Mouse (Mus musculus): Measurements from ENCODE around the gene Ldlrad3. TPM values are rescaled to one million over a fixed set of nuclear protein-coding genes. Genes with fewer than 3 reads are reported as not detected.
A peak's percentile ranks its signal among the peaks of the same experiment; 100 is the strongest.

Gene Ldlrad3
- polyA plus RNA-seq, 1 experiment from 2014 or later: 14.6 TPM

DNA sequence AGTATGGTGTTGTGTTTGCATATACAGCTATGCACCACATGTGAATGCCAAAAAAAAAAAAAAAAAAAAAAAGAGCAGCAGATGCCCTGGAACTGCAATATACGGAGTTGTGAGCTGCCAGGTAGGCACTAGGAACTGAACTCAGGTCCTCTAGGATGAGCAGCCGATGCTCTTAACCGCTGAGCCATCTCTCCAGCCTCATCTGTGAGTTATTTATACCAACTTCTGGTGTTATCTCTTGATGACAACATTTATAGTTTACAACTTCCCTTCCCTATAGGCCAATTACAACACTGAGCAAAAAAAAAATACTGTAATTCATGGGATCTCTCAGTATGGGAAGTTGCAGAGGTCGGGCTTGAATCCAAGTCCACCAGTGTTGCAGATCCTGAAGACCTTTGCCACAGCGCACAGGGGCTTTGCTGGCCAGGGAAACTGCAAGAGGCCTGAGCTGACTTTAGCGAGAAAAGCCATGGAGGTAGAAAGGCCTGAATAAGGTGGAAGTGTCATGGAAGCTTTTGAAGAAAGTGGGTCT is 204.2 kb downstream of the Ldlrad3 start:
- DNase-seq (ENCODE audit: low spot score) (no peak), ATAC-seq (no peak)
- H3K27ac ChIP-seq (ENCODE audit: low read length): no peak overlapping the region
- H3K9ac ChIP-seq (replicated peaks; ENCODE audit: low read depth): no peak overlapping the region
- WGBS: 51% methylated on average over 6 of the region's 6 CpGs
- H3K9me3 ChIP-seq (ENCODE audit: low read length): no peaks in the 10 kb centered on the region
- no peak overlapping the region for H3K4me2 ChIP-seq (replicated peaks; ENCODE audit: low read depth, low read length)
- no peak for TF ChIP-seq EP300 (IDR thresholded peaks at IDR 0.05)
- TF ChIP-seq CTCF (IDR thresholded peaks at IDR 0.05): no peak
- H3K36me3 ChIP-seq (ENCODE audit: insufficient read depth, low read length): no peaks in the 10 kb centered on the region
- peaks cover 7% of the 10 kb centered on the region; the same call in 1 of the 2 replicates for H3K4me1 ChIP-seq (ENCODE audit: insufficient read depth, low read depth, low read length)
- no peak overlapping the region for H3K4me3 ChIP-seq (ENCODE audit: low read depth, low read length)
- H3K27me3 ChIP-seq (replicated peaks; ENCODE audit: insufficient read depth, low read length): no peaks in the 10 kb centered on the region

DNA sequence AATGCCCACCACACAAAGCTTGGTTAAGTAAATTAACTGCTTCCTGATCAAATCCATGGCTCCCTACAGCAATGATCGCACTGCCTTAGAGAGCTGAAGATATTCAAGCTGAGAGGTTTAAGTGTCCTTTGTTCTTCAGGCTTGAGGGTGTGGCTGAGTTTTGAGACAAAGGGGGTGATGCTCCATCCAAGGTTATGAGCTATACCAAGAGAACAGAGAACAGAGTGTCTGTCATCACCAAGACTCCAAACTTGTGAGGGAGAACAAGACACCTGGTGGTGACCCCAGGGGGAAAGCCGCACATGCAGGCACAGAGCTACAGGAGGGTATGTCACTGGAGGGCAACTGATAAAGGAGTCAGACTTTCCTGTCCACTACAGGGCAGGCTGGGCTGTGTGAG is 205.0 kb downstream of the Ldlrad3 start:
- no peak for ATAC-seq
- TF ChIP-seq EP300 (IDR thresholded peaks at IDR 0.05): no peak
- TF ChIP-seq CTCF (IDR thresholded peaks at IDR 0.05): no peak

DNA sequence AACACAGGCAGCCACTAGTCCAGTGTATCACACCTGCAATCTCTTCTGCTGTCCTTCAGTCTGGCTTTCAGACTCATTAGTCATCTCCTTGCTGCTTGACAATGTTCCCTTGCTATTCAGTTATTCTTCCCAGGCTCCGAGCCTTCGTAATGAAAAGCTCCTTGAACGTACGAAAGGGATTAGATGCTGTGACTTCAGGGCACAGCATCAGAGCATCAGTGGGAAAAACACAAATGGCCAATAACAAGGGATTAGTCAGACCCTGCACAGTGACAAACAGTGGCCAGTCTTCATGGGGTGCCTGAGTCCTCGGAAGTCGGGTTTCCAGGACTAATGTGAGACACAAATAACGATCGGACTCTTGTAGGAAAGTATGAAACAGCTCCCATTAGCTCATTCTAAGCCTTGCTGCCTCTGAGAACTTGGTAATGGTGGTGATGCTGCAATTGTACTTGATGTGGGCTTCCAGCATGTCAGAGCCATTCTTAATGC is 205.7 kb downstream of the Ldlrad3 start:
- Histone ChIP-seq H3K9ac (replicated peaks; ENCODE audit: low read depth) (no peak overlapping the region), H3K4me3 (ENCODE audit: low read depth, low read length) (no peak overlapping the region), H3K9me3 (ENCODE audit: low read length) (no peaks in the 10 kb centered on the region), H3K27ac (ENCODE audit: low read length) (no peak overlapping the region), H3K4me2 (replicated peaks; ENCODE audit: low read depth, low read length) (no peak overlapping the region), H3K27me3 (replicated peaks; ENCODE audit: insufficient read depth, low read length) (no peaks in the 10 kb centered on the region), H3K36me3 (ENCODE audit: insufficient read depth, low read length) (no peaks in the 10 kb centered on the region), H3K4me1 (ENCODE audit: insufficient read depth, low read depth, low read length) (peaks cover 7% of the 10 kb centered on the region; the same call in 1 of the 2 replicates)
- TF ChIP-seq EP300 (IDR thresholded peaks at IDR 0.05) (no peak), CTCF (IDR thresholded peaks at IDR 0.05) (no peak)
- no peak for DNase-seq (ENCODE audit: low spot score)
- 93% methylated on average over 8 of the region's 8 CpGs for whole genome bisulfite sequencing
- ATAC-seq: no peak

More for the DNA sequence above, 205.0 kb downstream of the Ldlrad3 start:
- DNase-seq (ENCODE audit: low spot score): no peak
- Histone ChIP-seq H3K9ac (replicated peaks; ENCODE audit: low read depth) (no peak overlapping the region), H3K9me3 (ENCODE audit: low read length) (no peaks in the 10 kb centered on the region), H3K36me3 (ENCODE audit: insufficient read depth, low read length) (no peaks in the 10 kb centered on the region), H3K27me3 (replicated peaks; ENCODE audit: insufficient read depth, low read length) (no peaks in the 10 kb centered on the region), H3K4me2 (replicated peaks; ENCODE audit: low read depth, low read length) (no peak overlapping the region), H3K4me3 (ENCODE audit: low read depth, low read length) (no peak overlapping the region), H3K27ac (ENCODE audit: low read length) (no peak overlapping the region), H3K4me1 (ENCODE audit: insufficient read depth, low read depth, low read length) (peaks cover 7% of the 10 kb centered on the region; the same call in 1 of the 2 replicates)
- WGBS: 82% methylated on average over 2 of the region's 2 CpGs

DNA sequence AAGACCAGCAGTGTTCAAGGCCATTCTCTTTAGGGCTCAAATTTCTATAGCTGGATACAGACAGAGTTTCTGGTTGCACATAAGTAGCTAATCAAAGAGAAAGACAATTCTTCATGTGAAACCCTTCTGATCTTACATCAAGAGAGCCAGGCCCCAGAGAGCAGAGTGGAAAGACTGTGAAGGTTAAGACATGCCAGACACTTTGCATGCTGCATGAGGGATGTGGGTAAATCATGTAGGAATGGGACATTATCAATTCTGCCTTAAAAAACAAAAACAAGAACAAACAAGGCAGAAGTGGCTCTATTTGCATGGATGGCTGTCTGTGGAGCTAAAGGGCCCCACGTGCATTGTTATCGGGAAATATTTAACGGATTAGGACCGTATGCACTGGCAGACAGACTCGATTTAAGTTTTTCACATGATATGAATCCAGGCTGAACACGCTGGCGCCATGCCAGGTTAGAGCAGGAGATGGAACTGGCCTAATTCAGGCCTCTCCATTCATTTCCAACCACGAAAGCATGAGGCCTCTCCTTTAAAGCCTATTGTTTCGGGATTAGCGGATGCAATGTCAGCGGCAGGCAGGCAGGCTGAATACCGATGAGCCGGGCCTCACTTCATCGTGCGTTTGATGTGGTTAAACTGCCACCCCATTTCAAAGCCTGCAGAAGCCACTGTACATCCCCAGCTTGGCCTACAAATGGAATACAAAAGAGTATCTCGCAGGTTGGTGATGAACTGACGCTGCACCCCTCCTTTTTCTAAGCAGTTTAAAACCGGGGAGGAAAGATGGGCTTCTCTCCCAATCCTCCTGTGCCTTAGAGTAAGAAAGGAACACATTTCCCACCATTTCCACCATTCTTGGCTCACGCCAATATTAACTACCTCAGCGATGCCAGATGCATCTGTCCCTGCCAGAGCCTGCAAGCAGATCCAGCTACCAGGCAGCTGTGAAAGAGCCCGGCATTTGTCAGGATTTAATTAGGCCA is 207.4 kb downstream of the Ldlrad3 start:
- no peak overlapping the region for H3K4me2 ChIP-seq (replicated peaks; ENCODE audit: low read depth, low read length)
- H3K27ac ChIP-seq (ENCODE audit: low read length): no peak overlapping the region
- H3K9me3 ChIP-seq (ENCODE audit: low read length): no peaks in the 10 kb centered on the region
- no peaks in the 10 kb centered on the region for H3K36me3 ChIP-seq (ENCODE audit: insufficient read depth, low read length)
- ATAC-seq (no peak), DNase-seq (ENCODE audit: low spot score) (no peak)
- 43% methylated on average over 21 of the region's 21 CpGs for WGBS
- TF ChIP-seq EP300 (IDR thresholded peaks at IDR 0.05) (no peak), CTCF (IDR thresholded peaks at IDR 0.05) (no peak)
- H3K4me1 ChIP-seq (ENCODE audit: insufficient read depth, low read depth, low read length): peaks cover 7% of the 10 kb centered on the region; the same call in 1 of the 2 replicates
- no peak overlapping the region for H3K4me3 ChIP-seq (ENCODE audit: low read depth, low read length)
- H3K9ac ChIP-seq (replicated peaks; ENCODE audit: low read depth): no peak overlapping the region
- no peaks in the 10 kb centered on the region for H3K27me3 ChIP-seq (replicated peaks; ENCODE audit: insufficient read depth, low read length)

DNA sequence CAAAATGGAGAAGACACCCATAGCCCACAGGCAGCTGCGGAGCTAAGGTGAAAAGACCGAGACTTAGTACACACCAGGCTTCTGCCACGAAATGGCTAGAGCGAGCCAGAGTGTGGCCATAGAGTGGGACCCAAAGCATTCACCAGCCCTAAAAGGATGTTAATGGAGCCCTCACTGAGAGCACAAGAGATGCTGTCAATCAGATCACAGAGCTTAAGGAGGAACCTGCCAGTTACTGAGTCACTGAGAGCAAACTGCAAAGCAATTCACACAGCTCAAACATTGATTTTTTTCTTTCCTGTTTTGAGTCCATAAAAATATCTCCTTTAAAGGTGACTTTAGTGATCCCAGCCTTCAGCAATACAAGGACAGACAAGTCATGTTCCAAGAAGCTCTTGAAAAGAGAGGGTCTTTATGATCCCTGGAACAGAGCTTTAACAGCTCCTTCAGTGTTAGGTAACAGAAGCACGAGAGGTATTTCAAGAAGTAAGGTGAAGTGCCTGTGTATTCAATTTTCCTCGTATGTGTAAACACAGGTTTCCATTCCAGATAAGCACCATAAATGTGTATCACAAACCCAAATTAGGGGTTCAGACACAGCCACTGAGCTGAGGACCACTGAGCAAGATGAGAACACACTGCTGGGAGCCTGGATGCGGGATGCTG is 209.7 kb downstream of the Ldlrad3 start:
- H3K27ac ChIP-seq (ENCODE audit: low read length): no peak overlapping the region
- no peak overlapping the region for H3K4me2 ChIP-seq (replicated peaks; ENCODE audit: low read depth, low read length)
- peak; percentile 71 for ATAC-seq
- H3K4me3 ChIP-seq (ENCODE audit: low read depth, low read length): no peak overlapping the region
- TF ChIP-seq EP300 (IDR thresholded peaks at IDR 0.05) (peak; percentile 92), CTCF (IDR thresholded peaks at IDR 0.05) (no peak)
- no peak overlapping the region for H3K9ac ChIP-seq (replicated peaks; ENCODE audit: low read depth)
- peak; percentile 54 for DNase-seq (ENCODE audit: low spot score)
- H3K36me3 ChIP-seq (ENCODE audit: insufficient read depth, low read length): no peaks in the 10 kb centered on the region
- H3K4me1 ChIP-seq (ENCODE audit: insufficient read depth, low read depth, low read length): peaks cover 7% of the 10 kb centered on the region; the same call in 1 of the 2 replicates
- no peaks in the 10 kb centered on the region for H3K9me3 ChIP-seq (ENCODE audit: low read length)
- no peaks in the 10 kb centered on the region for H3K27me3 ChIP-seq (replicated peaks; ENCODE audit: insufficient read depth, low read length)
- WGBS: 61% methylated on average over 7 of the region's 7 CpGs

DNA sequence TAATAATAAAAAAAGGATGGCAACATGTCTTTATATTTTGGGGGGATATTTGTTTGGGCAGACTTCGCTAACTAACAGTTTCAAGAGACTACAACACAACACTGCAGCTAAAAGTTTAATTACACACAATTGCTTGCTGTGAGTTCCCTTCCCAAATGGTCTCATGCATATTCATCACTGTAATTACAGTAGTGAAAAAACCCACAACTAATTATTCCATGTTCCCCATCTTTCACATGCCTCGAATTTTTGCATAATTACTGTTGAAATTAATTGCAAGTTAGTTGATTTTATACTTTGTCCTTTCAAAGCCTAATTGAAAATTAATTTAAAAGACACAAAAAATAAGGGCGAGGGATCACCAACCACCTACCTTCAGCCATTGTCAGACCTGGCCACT is 212.4 kb downstream of the Ldlrad3 start:
- DNase-seq (ENCODE audit: low spot score) (no peak), ATAC-seq (no peak)
- Histone ChIP-seq H3K9me3 (ENCODE audit: low read length) (no peaks in the 10 kb centered on the region), H3K27ac (ENCODE audit: low read length) (no peak overlapping the region), H3K36me3 (ENCODE audit: insufficient read depth, low read length) (no peaks in the 10 kb centered on the region), H3K9ac (replicated peaks; ENCODE audit: low read depth) (no peak overlapping the region), H3K27me3 (replicated peaks; ENCODE audit: insufficient read depth, low read length) (no peaks in the 10 kb centered on the region), H3K4me2 (replicated peaks; ENCODE audit: low read depth, low read length) (no peak overlapping the region), H3K4me1 (ENCODE audit: insufficient read depth, low read depth, low read length) (peaks cover 3% of the 10 kb centered on the region; the same call in 1 of the 2 replicates), H3K4me3 (ENCODE audit: low read depth, low read length) (no peak overlapping the region)
- TF ChIP-seq EP300 (IDR thresholded peaks at IDR 0.05) (no peak), CTCF (IDR thresholded peaks at IDR 0.05) (no peak)
- WGBS: 90% methylated on average over 3 of the region's 3 CpGs
